Mouse (Mus musculus) B cell, adult (primary cell): ENCODE measurements around the gene Lamb3. TPM values are rescaled to one million over a fixed set of nuclear protein-coding genes. Genes with fewer than 3 reads are reported as not detected.

Source experiments
- total RNA-seq: library from RNA; stranded (reverse); gene quantifications from 4 replicates; pipeline ENCODE4 v1.2.4, GENCODE M21; 2023; ENCODE audit not compliant: inconsistent age

Gene Lamb3
- total RNA-seq = 26.7 to 43.9 TPM (median 32.4 TPM) in 4 replicates

GRCm38 (mm10) chr1:193207503-193207902 lies at the start of gene Lamb3:
Gene Lamb3 (plus strand): TSS chr1:193207699.

GRCm38 (mm10) chr1:193167746-193168145 lies 39.8 kb upstream of the Lamb3 start, which contains the start of gene A130010J15Rik:
Gene A130010J15Rik (plus strand): TSS chr1:193168046.

GRCm38 (mm10) chr1:193201383-193201778 lies 6.1 kb upstream of the Lamb3 start, which contains the start of gene Traf3ip3:
Gene Traf3ip3 (minus strand): TSS chr1:193201703.

GRCm38 (mm10) chr1:193263955-193264598 lies 56.6 kb downstream of the Lamb3 start, which contains the start of gene Hsd11b1:
Gene Hsd11b1 (minus strand): TSS chr1:193264075.

GRCm38 (mm10) chr1:193272916-193273601 lies 65.6 kb downstream of the Lamb3 start, which contains the start of gene G0s2:
Gene G0s2 (minus strand): TSS chr1:193273217.

GRCm38 (mm10) chr1:193370096-193370495 lies 162.6 kb downstream of the Lamb3 start, which contains the start of gene Camk1g:
Gene Camk1g (minus strand): TSS chr1:193370298.

Other genes with a start within 250 kb of the Lamb3 start
- gene Syt14, start 171.9 kb upstream of the Lamb3 start, total RNA-seq = not detected in 4 replicates
- 42.2 to 56.6 TPM (median 49.5 TPM) in 4 replicates for gene Diexf, start 77.4 kb upstream of the Lamb3 start, total RNA-seq
- gene Irf6, start 54.6 kb upstream of the Lamb3 start, total RNA-seq = 0.13 to 0.30 TPM in 2 of 4 replicates, not detected in the others
- gene A130010J15Rik, start 39.7 kb upstream of the Lamb3 start, total RNA-seq = 3.0 to 4.3 TPM (median 3.9 TPM) in 4 replicates
- gene Traf3ip3, start 6.0 kb upstream of the Lamb3 start, total RNA-seq = 363 to 386 TPM (median 379 TPM) in 4 replicates
- gene Hsd11b1, start 56.4 kb downstream of the Lamb3 start, total RNA-seq = 5.5 to 10.1 TPM (median 8.4 TPM) in 4 replicates
- gene G0s2, start 65.5 kb downstream of the Lamb3 start, total RNA-seq = not detected in 4 replicates
- 0.21 to 0.35 TPM (median 0.26 TPM) in 3 of 4 replicates, not detected in the other for gene Camk1g, start 162.6 kb downstream of the Lamb3 start, total RNA-seq